8 mouse cellular contexts compared by ENCODE assay signal in the genomic region with DNA sequence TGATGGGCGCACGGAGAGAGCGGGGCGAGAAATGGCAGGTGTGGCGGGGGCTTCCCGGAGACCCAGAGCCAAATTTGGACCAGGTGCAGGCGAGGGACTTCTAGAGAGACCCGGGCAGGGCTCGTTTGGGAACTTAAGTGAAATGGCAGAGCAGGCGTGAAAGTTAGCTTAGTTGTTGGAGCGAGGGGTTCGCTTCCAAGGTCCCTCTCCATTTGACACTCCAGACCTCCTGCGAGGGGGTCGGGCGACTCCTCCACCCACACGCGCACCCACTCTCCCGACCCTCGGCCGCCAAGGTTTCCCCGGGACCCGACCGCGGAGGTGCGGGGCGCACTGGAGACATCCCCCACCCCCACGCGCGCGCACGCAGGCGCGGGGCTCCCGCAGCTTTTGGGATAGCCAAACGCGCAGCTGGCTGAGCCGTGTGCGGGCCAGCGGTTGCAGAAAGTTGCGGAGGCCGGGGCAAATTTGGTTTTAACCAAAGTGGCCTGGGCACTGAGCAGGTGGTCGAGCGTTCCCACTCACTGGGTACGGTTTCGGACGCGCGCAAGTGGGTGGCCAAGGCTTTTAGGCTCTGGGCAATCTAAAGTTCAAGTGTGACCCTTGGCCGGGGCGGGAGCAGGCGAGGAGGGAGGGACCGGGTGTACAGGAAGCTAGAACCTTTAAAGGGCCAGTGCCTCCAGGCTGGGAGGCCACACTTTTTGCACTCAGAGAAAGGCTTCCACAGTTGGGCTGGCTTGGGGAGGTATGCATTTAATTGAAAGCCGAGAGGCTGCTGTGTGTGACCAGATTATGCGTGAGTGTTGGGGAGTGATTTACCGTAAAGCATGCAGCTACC. TPM values are rescaled to one million over a fixed set of nuclear protein-coding genes. Genes with fewer than 3 reads are reported as not detected.
DNase-seq lines count a peak whose midpoint lies in the region; ATAC-seq and TF ChIP-seq lines count a peak whose summit lies in the region.

No protein-coding gene starts in this region.

- DNase-seq in 3134 (ENCODE audit: extremely low read depth, insufficient read length, low spot score) = peak; percentile 76
- DNase-seq in adrenal gland, adult 8-10 months = peak; percentile 81
- peak; percentile 87 for DNase-seq in kidney, postnatal 0 days (ENCODE audit: low spot score)
- DNase-seq in liver, postnatal 0 days = peak; percentile 79
- peak; percentile 72 for DNase-seq in testis, postnatal 10 days (ENCODE audit: low spot score)

- peak overlapping the region; percentile 90 for H3K4me2 ChIP-seq in embryonic facial prominence, embryonic 15.5 days (replicated peaks)
- H3K4me2 ChIP-seq in heart, embryonic 14.5 days (ENCODE audit: low read length) = peak overlapping the region; percentile 97
- peak overlapping the region; percentile 94 for H3K4me2 ChIP-seq in kidney, postnatal 0 days (ENCODE audit: low read length)
- H3K4me2 ChIP-seq in liver, postnatal 0 days (ENCODE audit: low read depth, low read length) = peak overlapping the region; percentile 98
- peak overlapping the region; percentile 85 for H3K4me2 ChIP-seq in neural tube, embryonic 12.5 days (replicated peaks)

- H3K27ac ChIP-seq in embryonic facial prominence, embryonic 15.5 days (replicated peaks) = 0 out of 2 replicates have a peak overlapping the region, but pooled peaks have one; percentile 41
- H3K27ac ChIP-seq in heart, embryonic 14.5 days (replicated peaks in 1 of 2; ENCODE audit: control insufficient read depth in 1 of 2, insufficient read depth in 1 of 2, low read depth in 2 of 2, low read length in 2 of 2) = peak overlapping the region in 1 of 2 experiments; percentile 96; a peak in 2 of 4 replicates
- peak overlapping the region; percentile 97 for H3K27ac ChIP-seq in kidney, postnatal 0 days
- peak overlapping the region; percentile 89 for H3K27ac ChIP-seq in liver, postnatal 0 days (ENCODE audit: low read depth)
- no peak overlapping the region for H3K27ac ChIP-seq in neural tube, embryonic 12.5 days

- H3K9ac ChIP-seq in embryonic facial prominence, embryonic 15.5 days = peak overlapping the region; percentile 87
- peak overlapping the region; percentile 97 for H3K9ac ChIP-seq in heart, embryonic 14.5 days (ENCODE audit: low read length)
- H3K9ac ChIP-seq in kidney, postnatal 0 days (ENCODE audit: low read depth, low read length) = peak overlapping the region; percentile 90
- peak overlapping the region; percentile 92 for H3K9ac ChIP-seq in liver, postnatal 0 days (replicated peaks)
- H3K9ac ChIP-seq in neural tube, embryonic 12.5 days = peak overlapping the region; percentile 65

- TF ChIP-seq CTCF in kidney, postnatal 0 days (IDR thresholded peaks at IDR 0.05; ENCODE audit: low read depth) = no peak
- TF ChIP-seq CTCF in liver, postnatal 0 days (IDR thresholded peaks at IDR 0.05; ENCODE audit: low read depth) = no peak

- no peak for ATAC-seq in embryonic facial prominence, embryonic 15.5 days (ENCODE audit: insufficient number of reproducible peaks, low FRiP score, low TSS enrichment, low read depth)
- ATAC-seq in heart, embryonic 14.5 days (ENCODE audit: insufficient number of reproducible peaks, insufficient read depth, low FRiP score, low read depth) = no peak
- ATAC-seq in kidney, postnatal 0 days (replicated peaks; ENCODE audit: low FRiP score, low read depth) = peak; percentile 38
- ATAC-seq in liver, postnatal 0 days = peak; percentile 63
- ATAC-seq in neural tube, embryonic 12.5 days (ENCODE audit: low FRiP score, low read depth) = no peak

- H3K4me1 ChIP-seq in embryonic facial prominence, embryonic 15.5 days = peaks cover 27% of the 10 kb centered on the region
- H3K4me1 ChIP-seq in heart, embryonic 14.5 days (ENCODE audit: control insufficient read depth in 2 of 2, insufficient read depth in 2 of 2, low read length in 2 of 2) = peaks cover 11 to 32% of the 10 kb centered on the region in 2 experiments
- 0 out of 2 replicates have a peak, but pooled peaks cover 4% of the 10 kb centered on the region for H3K4me1 ChIP-seq in kidney, postnatal 0 days (replicated peaks; ENCODE audit: insufficient read depth, low read length)
- H3K4me1 ChIP-seq in liver, postnatal 0 days (ENCODE audit: insufficient read depth) = peaks cover 23% of the 10 kb centered on the region
- H3K4me1 ChIP-seq in neural tube, embryonic 12.5 days = peaks cover 16% of the 10 kb centered on the region

- no peaks in the 10 kb centered on the region for H3K36me3 ChIP-seq in embryonic facial prominence, embryonic 15.5 days
- H3K36me3 ChIP-seq in heart, embryonic 14.5 days (ENCODE audit: control insufficient read depth, insufficient read depth, low read length) = no peaks in the 10 kb centered on the region
- H3K36me3 ChIP-seq in kidney, postnatal 0 days (ENCODE audit: insufficient read depth, low read length) = no peaks in the 10 kb centered on the region
- H3K36me3 ChIP-seq in liver, postnatal 0 days (replicated peaks; ENCODE audit: insufficient read depth, low read length) = no peaks in the 10 kb centered on the region
- no peaks in the 10 kb centered on the region for H3K36me3 ChIP-seq in neural tube, embryonic 12.5 days

- no peaks in the 10 kb centered on the region for H3K9me3 ChIP-seq in embryonic facial prominence, embryonic 15.5 days (replicated peaks)
- H3K9me3 ChIP-seq in heart, embryonic 14.5 days (ENCODE audit: control insufficient read depth, low read length) = no peaks in the 10 kb centered on the region
- no peaks in the 10 kb centered on the region for H3K9me3 ChIP-seq in kidney, postnatal 0 days (replicated peaks; ENCODE audit: low read length)
- H3K9me3 ChIP-seq in liver, postnatal 0 days (ENCODE audit: low read length) = no peaks in the 10 kb centered on the region
- H3K9me3 ChIP-seq in neural tube, embryonic 12.5 days = no peaks in the 10 kb centered on the region

- under 1% methylated on average over 55 of the region's 55 CpGs for WGBS in embryonic facial prominence, embryonic 15.5 days
- WGBS in heart, embryonic 14.5 days = under 1% methylated on average over 52 of the region's 55 CpGs
- under 1% methylated on average over 55 of the region's 55 CpGs for WGBS in kidney, postnatal 0 days
- under 1% methylated on average over 55 of the region's 55 CpGs for WGBS in liver, postnatal 0 days (ENCODE audit: insufficient replicate concordance)
- WGBS in neural tube, embryonic 12.5 days = under 1% methylated on average over 55 of the region's 55 CpGs

- H3K27me3 ChIP-seq in embryonic facial prominence, embryonic 15.5 days = peaks cover 20% of the 10 kb centered on the region
- no peaks in the 10 kb centered on the region for H3K27me3 ChIP-seq in heart, embryonic 14.5 days (ENCODE audit: control insufficient read depth, insufficient read depth, low read length)
- no peaks in the 10 kb centered on the region for H3K27me3 ChIP-seq in kidney, postnatal 0 days (ENCODE audit: insufficient read depth, low read length)
- H3K27me3 ChIP-seq in liver, postnatal 0 days (ENCODE audit: insufficient read depth, low read length) = peaks cover 18% of the 10 kb centered on the region
- peaks cover 53% of the 10 kb centered on the region for H3K27me3 ChIP-seq in neural tube, embryonic 12.5 days (replicated peaks)

- peak overlapping the region; percentile 86 for H3K4me3 ChIP-seq in embryonic facial prominence, embryonic 15.5 days (replicated peaks)
- peak overlapping the region; percentile 92 to 97 for H3K4me3 ChIP-seq in heart, embryonic 14.5 days (ENCODE audit: control insufficient read depth in 1 of 2, insufficient read depth in 1 of 2, low read depth in 1 of 2, low read length in 2 of 2)
- peak overlapping the region; percentile 95 for H3K4me3 ChIP-seq in kidney, postnatal 0 days (replicated peaks; ENCODE audit: low read depth, low read length)
- peak overlapping the region; percentile 92 for H3K4me3 ChIP-seq in liver, postnatal 0 days (ENCODE audit: low read depth, low read length)
- H3K4me3 ChIP-seq in neural tube, embryonic 12.5 days = peak overlapping the region; percentile 72

- 0 out of 2 replicates have a peak, but pooled peaks have one; percentile 7 for TF ChIP-seq EP300 in liver, postnatal 0 days (IDR thresholded peaks at IDR 0.05; ENCODE audit: low read depth)

RNA-seq across cellular contexts. Expression of a gene that starts 1.6 kb away (rescaled TPM):
- total RNA-seq in adrenal gland, adult 8-10 months (2022) = 10 to 100 TPM; 21.2 to 23.6 (median 22.5) TPM
- polyA plus RNA-seq in embryonic facial prominence, embryonic 15.5 days (2015; fragmentation: Nextera tagmentation; extraction: Ambion mirVana) = 8.2 and 8.9 TPM in 2 replicates
- 8.6 and 9.2 TPM in 2 replicates for polyA plus RNA-seq in heart, embryonic 14.5 days (2014; fragmentation: Nextera tagmentation; extraction: Ambion mirVana)
- 7.0 and 8.6 TPM in 2 replicates for polyA plus RNA-seq in kidney, postnatal 0 days (2015; fragmentation: Nextera tagmentation; extraction: Ambion mirVana)
- polyA plus RNA-seq in liver, postnatal 0 days (2015; fragmentation: Nextera tagmentation; extraction: Ambion mirVana) = 3.5 and 3.7 TPM in 2 replicates
- polyA plus RNA-seq in neural tube, embryonic 12.5 days (2016; fragmentation: Nextera tagmentation; extraction: Ambion mirVana) = 3.7 and 4.3 TPM in 2 replicates

Comparison
In these comparisons a context has a peak if more than half of its experiments do, and no peak if none do; other contexts are left out.
1. ATAC-seq: peak in kidney, postnatal 0 days (single experiment) and liver, postnatal 0 days (single experiment); none in embryonic facial prominence, embryonic 15.5 days (single experiment), heart, embryonic 14.5 days (single experiment) and neural tube, embryonic 12.5 days (single experiment).
2. Peak in every context shown above with its lines, with median percentiles within 50 percentile points of each other: DNase-seq, H3K4me2 ChIP-seq, H3K4me3 ChIP-seq and H3K9ac ChIP-seq.